Mouse (Mus musculus) granulocyte monocyte progenitor cell, adult 5-6 weeks (primary cell): ENCODE measurements at regions not wholly inside any gene's neighbourhood (a gene's known extent, or its start where the extent isn't known, plus 50 kb on each side); places are given as distances from the start of the nearest gene placed in this dataset.

ENCODE experiments used
- ATAC-seq: replicated peaks from 2 replicates; pipeline ENCODE4 v1.8.0; 2016; ENCODE audit warnings: mild to moderate bottlenecking, moderate TSS enrichment, inconsistent platforms; ENCODE audit not compliant: poor library complexity, severe bottlenecking

DNA sequence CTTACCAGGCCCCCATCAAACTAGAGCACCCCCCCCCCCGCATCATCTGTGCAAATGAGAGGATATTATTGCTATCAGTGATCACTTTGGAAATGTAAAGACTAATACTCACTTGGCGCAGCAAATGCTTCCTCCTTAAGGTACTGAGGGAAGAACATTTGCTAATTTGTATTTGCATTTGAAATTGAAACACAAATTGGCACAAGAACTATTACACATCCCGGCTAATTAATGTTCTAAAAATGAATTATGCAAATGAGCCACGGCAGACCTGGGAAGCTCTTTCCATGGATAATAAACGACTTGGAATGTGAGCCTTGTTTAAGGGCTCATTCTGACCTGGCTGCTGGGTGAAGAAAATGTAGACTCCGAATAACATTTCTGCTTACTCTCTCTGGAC is 164.9 kb downstream of the Mycn start:
- ATAC-seq = no peak

DNA sequence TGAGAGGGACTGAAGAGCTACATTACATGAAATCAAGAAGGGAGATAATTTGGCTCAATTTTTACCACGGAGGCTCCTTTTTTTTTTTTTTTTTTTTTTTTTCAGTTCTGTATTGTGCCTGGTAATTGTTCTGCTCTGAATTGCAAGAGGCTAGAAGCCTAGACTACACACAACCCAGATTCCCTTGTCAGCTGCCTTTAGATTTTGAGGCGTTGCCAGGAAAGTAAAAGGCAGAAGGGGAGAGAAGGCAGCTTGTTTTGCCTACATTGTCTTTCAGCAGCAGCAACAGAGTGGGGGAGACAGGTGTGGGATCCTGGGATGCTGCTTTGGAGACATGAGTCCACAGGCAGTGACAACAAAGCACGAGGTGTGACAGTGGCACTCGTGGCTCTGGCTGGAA is 170.7 kb downstream of the Mycn start:
- no peak for ATAC-seq

DNA sequence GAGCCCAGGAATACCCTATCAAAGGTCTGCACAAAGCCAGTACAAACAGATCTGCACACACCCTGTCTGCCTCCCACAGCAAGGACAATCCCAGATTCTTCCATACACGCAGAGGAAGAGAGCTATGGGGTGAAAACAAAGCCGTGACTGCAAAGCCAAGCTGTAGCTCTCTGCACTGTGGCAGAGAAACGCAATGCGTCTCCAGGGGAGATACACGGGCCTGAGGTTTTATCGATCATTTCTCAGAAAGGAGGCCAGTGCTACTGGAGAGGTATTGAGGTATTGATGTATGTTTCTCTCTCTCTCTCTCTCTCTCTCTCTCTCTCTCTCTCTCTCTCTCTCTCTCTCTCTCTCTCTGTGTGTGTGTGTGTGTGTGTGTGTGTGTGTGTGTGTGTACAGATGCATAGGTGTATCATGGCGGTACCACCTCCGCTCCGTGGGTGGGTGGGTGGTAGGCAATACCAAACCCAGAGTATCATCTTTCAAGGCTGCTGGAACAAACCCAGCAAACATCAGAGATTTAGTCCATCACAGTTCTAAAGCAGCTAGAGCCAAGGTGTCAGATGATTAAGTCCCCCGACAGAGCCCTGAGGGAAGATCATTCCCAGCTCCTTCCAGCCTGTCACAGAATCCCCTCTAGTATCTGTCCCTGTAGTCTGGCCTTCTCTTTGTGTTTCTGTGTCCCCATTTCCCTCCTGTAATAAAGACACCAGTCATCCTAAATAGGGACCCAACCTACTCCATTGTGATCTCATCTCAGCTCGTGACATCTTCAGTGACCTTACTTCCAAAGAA is 175.0 kb downstream of the Mycn start:
- ATAC-seq = no peak

DNA sequence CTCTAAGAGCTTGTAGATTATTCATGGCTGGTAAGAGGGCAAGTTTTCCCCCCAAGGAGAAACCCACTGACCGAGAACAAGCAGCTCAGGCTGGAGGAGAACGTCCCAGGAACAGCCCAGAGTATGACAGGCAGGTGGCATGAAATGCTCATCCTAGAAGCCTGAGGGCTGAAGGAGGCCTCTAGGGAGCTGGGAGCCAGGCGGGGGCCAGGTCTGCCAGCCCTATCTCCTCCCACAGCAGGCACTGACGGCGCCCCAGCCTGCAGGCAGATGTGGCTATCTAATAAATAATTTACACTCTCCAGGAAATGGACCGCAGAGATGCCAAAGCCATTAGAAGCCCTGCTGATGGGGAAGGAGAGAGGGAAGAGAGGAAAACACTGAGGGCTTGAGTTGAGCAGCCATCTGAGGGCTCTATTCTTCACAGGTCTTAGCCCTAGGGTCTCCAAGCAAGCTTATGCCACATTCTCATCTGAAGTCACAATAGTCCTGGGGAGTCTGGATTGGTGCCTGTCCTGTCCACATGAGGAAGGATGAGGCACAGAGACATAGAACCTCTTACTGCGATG is 176.1 kb downstream of the Mycn start:
- ATAC-seq = no peak

DNA sequence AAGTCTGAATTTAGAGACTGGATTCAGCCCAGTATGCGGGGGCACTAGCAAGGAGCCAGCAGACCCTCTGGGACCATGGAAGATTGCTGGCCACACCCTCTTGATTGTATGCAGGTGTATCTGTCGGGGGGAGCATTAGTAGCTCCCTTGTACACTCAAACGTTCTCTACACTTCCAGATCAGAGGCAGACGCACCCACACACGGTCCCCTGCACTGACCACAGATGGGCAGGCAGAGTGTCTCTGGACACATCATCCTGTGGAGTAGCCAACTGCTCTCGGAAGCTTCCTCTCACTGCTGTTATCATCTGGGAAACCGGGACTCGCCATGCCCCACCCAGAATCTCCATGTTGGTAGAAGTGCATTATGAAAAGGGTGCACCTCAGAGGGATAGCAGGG is 176.7 kb downstream of the Mycn start:
- ATAC-seq = no peak

DNA sequence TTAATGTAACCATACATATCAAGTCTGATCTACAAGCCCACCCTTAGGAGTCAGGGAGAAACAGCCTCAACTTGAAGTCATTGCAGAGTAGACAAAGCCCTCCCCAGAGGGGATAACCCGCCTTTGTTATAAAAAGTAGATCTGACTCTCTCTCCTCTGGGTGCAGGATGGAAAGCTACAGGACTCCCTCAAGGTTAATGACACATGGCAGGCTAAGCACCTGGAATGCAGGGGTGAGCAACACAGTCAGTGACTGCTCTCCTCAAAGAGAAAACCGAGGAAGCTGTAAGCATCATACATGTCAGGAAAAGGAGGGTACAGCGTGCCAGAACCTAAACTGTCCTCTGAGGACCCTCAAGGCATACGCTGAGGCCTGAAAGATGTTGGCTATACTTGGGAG is 177.1 kb downstream of the Mycn start:
- no peak for ATAC-seq

DNA sequence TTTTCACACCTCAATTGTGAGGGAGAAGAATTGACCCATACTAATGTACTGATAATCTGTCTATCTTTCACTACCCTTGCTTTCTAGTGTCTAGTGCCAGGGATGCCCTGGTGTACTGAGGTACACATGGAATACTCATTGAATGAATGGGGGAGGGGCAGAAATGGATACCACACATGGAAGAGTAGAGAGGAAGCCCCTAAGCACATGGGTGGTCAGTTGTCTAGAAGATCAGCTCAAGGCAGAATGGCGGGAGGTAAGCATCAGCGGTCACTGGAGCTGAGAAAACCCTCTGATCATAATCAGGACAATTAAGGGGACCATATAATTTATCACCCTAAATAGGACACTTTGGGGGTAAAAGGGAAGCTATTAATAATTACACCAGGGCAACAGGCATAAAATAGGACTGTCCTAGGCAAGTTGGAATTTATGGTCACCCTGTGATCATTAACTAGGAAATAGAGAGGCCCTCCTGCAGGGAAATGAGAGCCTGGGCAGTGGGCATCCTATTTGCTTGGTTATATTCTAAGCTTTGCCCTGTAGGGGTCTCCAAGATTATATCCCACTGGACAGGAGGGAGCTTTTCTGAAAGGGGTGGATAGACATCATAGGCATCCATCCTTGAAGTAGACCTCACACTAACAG is 185.3 kb downstream of the Mycn start:
- no peak for ATAC-seq

DNA sequence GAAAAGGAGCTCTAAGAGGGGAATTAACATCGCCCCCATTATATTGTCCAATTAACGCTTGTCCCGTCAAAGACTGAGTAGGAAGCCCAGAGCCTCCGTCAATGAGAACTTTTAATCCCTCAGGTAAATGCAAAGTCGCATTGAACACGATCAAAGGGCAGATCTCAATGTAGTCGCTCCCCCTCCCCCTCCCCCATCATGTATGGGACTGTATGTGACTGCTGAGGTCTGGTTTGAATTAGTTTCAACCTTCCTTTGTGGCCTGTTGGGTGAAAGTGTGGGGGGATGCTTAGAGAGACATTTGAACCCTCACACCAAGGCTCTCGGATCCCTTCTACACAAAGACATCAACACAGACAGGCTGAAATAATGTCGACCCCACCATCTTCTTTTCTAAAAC is 187.9 kb downstream of the Mycn start:
- ATAC-seq = no peak

DNA sequence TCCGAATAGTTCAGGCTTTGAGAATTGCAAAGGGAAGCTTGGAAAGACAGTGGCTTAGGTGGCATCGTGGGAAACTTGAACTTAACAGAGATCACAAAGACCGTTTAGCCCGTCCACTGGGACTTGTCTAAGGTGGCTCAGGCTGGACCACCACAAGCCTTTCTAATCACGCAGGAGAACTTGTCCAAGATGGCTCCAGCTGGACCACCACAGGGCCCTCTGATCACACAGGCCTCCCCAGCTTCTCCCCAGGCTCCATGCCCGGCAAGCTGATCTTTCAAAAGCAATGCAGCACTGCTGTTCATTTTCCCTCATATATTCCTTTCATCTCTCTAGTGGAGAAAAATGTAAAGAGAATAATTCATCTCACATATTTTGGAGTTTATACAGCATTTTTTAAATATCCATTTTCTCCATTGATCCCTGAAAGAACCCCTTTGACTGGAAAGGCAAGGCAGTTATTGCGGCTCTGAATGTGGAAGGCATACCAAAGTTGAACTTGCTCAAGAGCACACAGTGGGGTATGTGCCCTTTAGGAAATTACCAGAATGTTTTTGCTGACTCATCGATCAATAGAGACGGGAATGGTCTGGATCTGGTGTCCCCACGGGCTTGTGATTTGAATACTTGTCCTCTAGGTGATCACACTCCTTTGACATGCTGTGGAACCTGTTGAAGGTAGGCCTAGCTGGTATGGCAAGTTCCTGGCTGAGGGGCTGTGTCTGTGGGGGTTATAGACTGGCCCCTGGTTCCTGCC is 189.9 kb downstream of the Mycn start:
- no peak for ATAC-seq

DNA sequence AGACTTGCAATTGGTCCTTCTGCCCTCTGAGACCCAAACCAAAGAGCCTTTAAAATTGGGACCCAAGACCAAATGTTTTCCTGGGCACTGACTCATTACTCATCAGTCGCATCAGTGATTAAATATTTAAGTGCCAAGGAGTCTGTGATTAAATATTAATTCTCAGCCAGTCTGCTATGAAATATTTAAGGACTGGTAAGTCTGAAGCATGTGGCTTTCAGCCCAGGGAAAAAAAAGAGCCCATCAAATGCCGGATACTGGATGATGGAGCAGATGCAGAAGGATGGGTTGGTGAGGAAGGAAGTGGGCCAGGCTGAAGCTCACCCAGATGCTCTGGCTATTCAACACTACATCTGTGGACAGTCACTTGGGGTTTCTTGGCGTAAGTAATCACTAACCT is 192.0 kb downstream of the Mycn start:
- ATAC-seq = no peak

DNA sequence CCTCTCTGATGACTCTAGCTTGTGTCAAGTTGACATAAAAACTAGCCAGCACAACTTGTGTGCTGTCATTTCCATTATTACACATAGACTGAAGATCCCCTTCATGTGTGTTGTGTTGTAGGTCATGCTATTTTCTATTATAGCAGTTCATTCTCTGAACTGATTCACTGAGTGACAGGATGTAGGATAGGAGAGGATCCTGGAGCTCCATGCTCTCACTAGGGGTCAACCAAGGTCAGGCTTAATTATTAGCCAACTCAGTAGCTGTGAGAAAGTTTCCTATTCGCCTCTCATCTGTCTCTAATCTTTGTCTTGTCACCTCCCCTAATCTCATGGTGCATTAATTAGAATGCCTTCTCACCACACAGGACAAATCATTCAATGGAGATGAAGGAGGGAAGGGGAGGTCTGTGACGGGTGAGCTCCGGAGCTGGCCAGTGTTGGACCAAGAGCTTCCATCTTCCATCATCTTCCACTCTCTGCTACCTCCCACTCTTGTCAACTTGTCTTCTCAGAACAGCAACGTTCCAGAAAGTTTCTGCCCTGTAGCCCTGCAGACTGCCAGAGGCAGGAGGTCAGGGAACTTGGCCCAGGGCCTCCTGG is 194.8 kb downstream of the Mycn start:
- no peak for ATAC-seq

DNA sequence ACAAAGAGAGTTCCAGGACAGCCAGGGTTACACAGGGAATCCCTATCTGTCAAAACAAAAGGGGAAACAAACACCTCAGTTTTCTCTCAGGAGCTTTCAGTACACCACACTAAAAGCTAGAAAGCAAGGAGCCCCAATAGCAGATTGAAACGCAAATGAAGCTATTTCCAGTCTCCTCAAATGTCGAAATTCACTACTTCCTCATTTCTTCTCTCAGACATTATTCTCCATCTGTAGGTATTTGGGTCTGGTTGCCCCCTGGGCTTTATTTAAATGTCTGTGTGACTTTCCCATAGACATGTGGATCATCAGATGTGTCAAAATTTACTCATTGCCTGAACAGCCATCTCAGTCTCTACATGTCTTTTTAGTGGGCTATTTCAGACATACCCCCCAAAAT is 197.2 kb downstream of the Mycn start:
- peak; percentile 52 for ATAC-seq

DNA sequence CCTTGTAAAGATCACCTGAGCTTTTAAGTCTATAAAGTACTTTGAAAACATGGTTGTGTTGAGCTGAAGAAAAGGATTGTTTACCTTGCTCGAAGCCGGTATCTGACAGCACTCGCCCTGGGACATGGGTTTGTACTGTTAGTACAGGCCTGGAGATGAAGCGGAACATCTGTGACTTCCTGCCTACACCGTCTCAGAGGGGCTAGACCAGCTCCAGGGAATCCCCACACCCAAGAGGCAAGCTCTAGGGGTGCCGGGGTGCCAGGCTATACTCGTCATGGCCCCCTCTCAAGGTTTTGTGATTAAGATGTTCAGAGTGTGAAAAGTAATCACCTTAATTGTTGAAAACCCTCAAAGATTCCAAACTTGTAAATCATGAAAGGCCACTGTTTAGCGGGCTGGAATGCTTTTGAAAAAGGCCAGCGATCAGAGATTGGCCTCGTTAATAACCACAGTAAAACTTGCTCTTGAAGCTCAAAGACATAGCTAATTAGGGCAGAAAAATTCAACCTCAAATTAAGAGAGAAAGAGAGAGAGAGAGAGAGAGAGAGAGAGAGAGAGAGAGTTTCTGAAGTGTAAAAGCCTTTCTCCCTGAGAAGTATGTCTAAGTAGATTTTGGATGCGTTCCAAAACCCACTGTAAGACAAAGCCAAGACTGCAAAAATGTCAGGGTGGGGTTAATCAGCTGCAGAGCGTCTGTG is 202.9 kb downstream of the Mycn start:
- no peak for ATAC-seq

DNA sequence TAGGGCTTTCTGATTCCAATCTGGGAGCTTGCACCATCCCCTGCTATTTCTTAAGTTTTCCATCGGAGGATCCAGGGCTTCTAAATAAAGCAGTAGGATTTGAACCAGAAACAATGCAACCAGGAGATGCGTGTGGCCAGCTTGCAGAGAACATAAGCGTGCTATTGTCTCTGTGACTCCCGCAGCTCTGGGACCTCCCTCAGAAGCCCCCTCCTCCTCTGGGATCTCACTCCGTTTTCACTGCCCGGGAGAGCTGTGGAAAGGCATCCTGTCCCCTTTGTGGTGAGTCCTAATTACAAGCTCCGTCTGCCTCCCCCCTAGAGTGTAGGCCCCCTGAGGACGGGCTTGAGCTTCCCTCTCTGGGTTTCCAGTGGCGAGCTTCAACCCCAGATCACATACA is 215.9 kb downstream of the Mycn start:
- ATAC-seq = no peak

DNA sequence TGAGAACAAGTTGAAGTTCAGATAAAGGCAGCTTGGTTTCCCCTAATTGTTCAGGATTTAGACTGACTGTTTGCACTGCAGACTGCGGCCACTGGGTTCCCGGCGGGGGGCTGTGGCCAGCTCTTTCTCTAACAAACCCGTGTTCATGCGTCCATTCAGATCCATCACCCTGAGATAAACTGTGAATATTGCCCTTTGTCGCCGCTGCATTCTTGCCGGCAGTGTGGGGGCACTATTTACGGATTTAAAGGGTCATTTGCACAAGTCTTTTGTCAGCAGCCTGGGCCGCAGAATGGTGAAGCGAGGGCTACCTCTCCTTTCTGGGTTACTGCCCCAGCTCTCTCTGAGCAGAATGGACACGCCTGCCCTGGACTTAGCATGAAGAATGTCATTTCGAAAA is 216.6 kb downstream of the Mycn start:
- ATAC-seq = no peak

DNA sequence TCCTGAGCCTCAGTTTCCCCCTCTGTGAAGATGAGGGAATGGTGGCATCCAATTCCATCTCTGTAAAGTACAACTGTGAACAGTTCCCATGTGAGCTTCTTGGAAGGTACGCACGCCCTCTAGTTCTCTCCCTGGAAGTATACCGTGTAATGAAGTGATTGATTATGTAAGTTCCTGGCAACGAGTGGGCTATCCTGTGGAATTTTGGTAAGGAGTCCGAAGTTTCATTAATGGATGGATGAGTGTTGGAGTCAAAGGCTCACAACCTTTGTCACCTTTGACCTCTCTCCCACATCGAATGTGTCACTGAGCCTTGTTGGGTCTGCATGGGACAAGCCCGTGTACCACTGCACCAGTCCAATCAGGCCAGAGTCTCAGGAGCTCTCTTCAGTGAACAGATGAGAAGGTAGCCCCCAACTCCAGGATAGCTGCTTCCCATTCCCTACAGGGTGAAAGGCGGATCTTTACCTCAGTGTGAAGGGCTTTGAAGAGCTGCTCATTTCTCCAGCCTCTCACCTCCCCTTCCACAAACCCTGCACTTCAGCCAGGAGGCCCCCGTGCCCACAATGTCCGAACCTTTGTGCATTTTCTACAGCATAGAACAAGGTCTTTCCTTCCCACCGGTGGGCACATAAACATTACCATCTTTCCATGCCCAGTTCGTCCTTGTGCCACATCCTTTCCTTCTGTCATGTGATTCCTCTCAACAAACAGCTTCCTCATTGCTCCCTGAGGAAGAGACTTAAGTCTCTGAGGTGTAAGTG is 217.8 kb downstream of the Mycn start:
- no peak for ATAC-seq

DNA sequence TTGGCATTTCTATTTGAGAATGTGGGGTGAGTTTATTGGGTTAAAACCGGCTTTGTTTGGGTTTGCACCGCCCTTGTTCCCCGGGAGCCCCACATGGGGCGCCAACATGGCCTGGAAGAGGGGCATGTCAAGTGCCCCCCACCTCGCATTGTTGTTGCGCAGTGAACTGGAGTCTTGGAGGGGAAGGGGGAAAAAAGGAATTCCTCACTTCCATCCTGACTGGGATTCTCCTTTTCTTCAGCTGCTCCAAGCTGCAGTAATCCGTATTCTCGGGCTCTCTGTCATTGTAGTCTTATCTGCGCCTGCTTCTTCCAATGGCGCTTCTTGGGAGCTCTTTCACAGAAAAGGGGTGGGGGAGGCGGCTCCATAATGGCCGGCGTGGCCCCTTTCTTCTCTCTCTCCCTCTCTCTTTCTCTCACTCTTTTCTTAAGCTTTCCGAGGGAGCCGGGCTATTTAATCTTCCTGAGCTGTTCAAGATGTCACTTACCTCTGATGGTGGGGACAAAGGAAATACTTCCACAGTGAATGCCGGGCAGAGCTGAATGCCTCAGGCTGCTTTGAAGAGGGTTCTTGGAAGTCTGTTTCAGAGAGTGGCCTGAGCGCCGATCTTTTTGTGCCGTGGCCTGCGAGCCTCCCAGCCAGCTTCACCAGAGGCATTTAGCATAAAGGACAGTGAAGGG is 218.6 kb downstream of the Mycn start:
- no peak for ATAC-seq

DNA sequence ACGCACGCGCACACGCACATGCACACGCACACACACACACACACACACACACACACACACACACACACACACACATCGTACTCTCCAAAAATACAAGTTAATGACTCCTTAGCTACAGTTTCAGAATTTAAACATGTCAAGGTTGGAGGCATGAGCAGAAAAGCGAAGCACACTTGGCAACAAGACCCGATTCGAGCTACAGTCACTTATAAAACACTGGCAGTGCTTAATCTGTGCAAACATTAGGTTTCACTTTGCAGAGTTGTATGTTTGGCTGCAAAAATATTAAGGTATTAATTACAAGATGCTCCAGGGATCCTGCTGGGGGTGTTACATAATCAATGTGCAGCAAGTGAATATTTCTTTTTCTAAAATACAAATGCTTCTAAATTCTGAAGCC is 225.0 kb downstream of the Mycn start:
- ATAC-seq = no peak
